Mouse (Mus musculus) stomach, postnatal 0 days (tissue): Measurements from ENCODE around the gene Rbm15.

Experiments used
- CTCF ChIP-seq: IDR thresholded peaks from 2 replicates; pipeline ENCODE4 v1.5.1; 2016; ENCODE audit warnings: antibody characterized with exemption, low read depth, mild to moderate bottlenecking, moderate library complexity
- EP300 ChIP-seq: optimal IDR thresholded peaks from 2 replicates; pipeline ENCODE3; 2016; ENCODE audit warnings: antibody characterized with exemption

- no peak for TF ChIP-seq CTCF
- TF ChIP-seq EP300 = no peak
Measured at GRCm38 (mm10) chr3:107321776-107322175, 11.7 kb downstream of the Rbm15 start.
